Mouse (Mus musculus): ENCODE measurements around the gene Rnf166.

The Rnf166 gene

GRCm38 (mm10) chr8:122475580-122476320, at the start of gene Rnf166, which contains the start of gene Ctu2:
Gene Rnf166 (minus strand): TSS chr8:122476064.
Gene Ctu2 (plus strand): TSS chr8:122476143.
- peak; percentile 86 to 91 for DNase-seq (ENCODE audit: low spot score in 2 of 2)

GRCm38 (mm10) chr8:122525004-122525403, 49.1 kb upstream of the Rnf166 start:
- no peak for DNase-seq (ENCODE audit: low spot score in 2 of 2)

GRCm38 (mm10) chr8:122524506-122524905, 48.6 kb upstream of the Rnf166 start:
- DNase-seq (ENCODE audit: low spot score in 2 of 2), result no peak

- DNase-seq (ENCODE audit: low spot score in 2 of 2), result no peak
Observed at GRCm38 (mm10) chr8:122523652-122524360, 47.9 kb upstream of the Rnf166 start.

- DNase-seq (ENCODE audit: low spot score in 2 of 2), result no peak
Observed at GRCm38 (mm10) chr8:122522796-122523651, 47.2 kb upstream of the Rnf166 start.

GRCm38 (mm10) chr8:122520611-122521010, 44.7 kb upstream of the Rnf166 start:
- DNase-seq (ENCODE audit: low spot score in 2 of 2), result no peak

GRCm38 (mm10) chr8:122517541-122518190, 41.8 kb upstream of the Rnf166 start:
- no peak for DNase-seq (ENCODE audit: low spot score in 2 of 2)

GRCm38 (mm10) chr8:122515699-122516098, 39.8 kb upstream of the Rnf166 start:
- no peak for DNase-seq (ENCODE audit: low spot score in 2 of 2)

- no peak for DNase-seq (ENCODE audit: low spot score in 2 of 2)
Observed at GRCm38 (mm10) chr8:122512392-122512791, 36.5 kb upstream of the Rnf166 start.

- no peak for DNase-seq (ENCODE audit: low spot score in 2 of 2)
Observed at GRCm38 (mm10) chr8:122511552-122511951, 35.7 kb upstream of the Rnf166 start.

GRCm38 (mm10) chr8:122500856-122501255, 25.0 kb upstream of the Rnf166 start:
- peak; percentile 66 to 81 for DNase-seq (ENCODE audit: low spot score in 2 of 2)

GRCm38 (mm10) chr8:122497912-122498311, 22.0 kb upstream of the Rnf166 start:
- DNase-seq (ENCODE audit: low spot score in 2 of 2), result no peak

- DNase-seq (ENCODE audit: low spot score in 2 of 2), result no peak
Observed at GRCm38 (mm10) chr8:122497016-122497734, 21.3 kb upstream of the Rnf166 start.

- DNase-seq (ENCODE audit: low spot score in 2 of 2), result no peak
Observed at GRCm38 (mm10) chr8:122488387-122488786, 12.5 kb upstream of the Rnf166 start.

GRCm38 (mm10) chr8:122484831-122485230, 9.0 kb upstream of the Rnf166 start:
- no peak for DNase-seq (ENCODE audit: low spot score in 2 of 2)

GRCm38 (mm10) chr8:122483877-122484276, 8.0 kb upstream of the Rnf166 start:
- DNase-seq (ENCODE audit: low spot score in 2 of 2), result no peak

GRCm38 (mm10) chr8:122482448-122482847, 6.6 kb upstream of the Rnf166 start:
- no peak for DNase-seq (ENCODE audit: low spot score in 2 of 2)

- DNase-seq (ENCODE audit: low spot score in 2 of 2), result no peak
Observed at GRCm38 (mm10) chr8:122474951-122475560, 808 bp downstream of the Rnf166 start.

GRCm38 (mm10) chr8:122473911-122474421, 1.9 kb downstream of the Rnf166 start:
- DNase-seq (ENCODE audit: low spot score in 2 of 2), result peak; percentile 38 to 56

GRCm38 (mm10) chr8:122470691-122471090, 5.2 kb downstream of the Rnf166 start:
- DNase-seq (ENCODE audit: low spot score in 2 of 2), result no peak

Data from natural killer cell, adult 2 months (primary cell).